Mouse (Mus musculus): ENCODE data around the gene Ppa2. TPM values are rescaled to one million over a fixed set of nuclear protein-coding genes. Genes with fewer than 3 reads are reported as not detected.

Gene Ppa2
- polyA plus RNA-seq (2015; fragmentation: Nextera tagmentation; extraction: Ambion mirVana), result 74.8 and 79.6 TPM in 2 replicates

DNA sequence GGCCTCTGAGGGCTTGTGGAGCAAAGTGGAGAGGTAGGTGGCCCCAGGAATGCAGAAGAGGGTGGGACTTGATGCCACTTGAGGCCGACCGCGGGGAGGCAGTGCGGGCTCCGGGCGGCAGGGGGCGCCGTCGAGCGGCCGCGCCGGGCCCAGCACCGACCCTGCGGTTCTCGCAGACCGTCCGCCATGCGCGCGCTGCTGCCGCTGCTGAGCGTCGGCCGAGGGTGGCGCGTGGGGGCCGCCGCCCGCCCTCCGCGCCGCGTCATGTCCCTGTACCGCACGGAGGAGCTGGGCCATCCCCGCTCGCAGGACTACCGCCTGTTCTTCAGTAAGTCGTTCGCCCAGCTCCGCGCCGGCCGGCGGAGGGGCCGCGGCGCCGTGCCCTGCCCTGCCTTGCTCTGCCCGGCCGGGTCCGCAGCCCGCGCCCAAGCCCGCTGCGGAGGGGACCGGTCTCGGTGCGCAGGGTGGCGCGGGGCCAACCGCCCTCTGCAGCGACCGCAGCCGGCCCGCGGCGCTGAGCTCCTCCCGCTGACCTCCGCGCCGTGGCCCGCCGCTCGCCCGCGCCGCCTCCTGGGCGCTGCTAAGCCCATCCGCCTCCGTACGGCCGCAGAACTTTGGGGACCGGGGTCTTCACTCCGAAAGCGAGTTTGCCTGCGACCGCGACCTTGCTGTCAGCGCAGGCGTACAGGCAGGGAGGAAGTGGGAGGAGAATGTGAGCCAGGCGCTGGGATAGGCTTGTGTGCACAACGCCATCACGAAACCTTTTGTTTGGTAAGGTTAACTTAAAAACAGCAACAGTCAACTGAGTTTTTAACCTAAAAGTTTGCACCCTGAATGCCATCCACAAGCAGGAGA is at the start of gene Ppa2:
Ppa2 (plus strand) TSS at position 157 of the 855 bp plus-strand sequence.
- H3K36me3 ChIP-seq, result no peaks in the 10 kb centered on the region
- H3K9ac ChIP-seq, result peak within 1 kb of the TSS; percentile 91
- peak; percentile 94 for ATAC-seq (ENCODE audit: insufficient number of reproducible peaks, low FRiP score, low TSS enrichment, low read depth)
- 0 out of 2 replicates have a peak, but pooled peaks cover 7% of the 10 kb centered on the region for H3K4me1 ChIP-seq
- no peaks in the 10 kb centered on the region for H3K27me3 ChIP-seq
- peak within 1 kb of the TSS; percentile 81 for H3K4me3 ChIP-seq (replicated peaks)
- WGBS, result under 1% methylated on average over 84 of the region's 95 CpGs
- H3K9me3 ChIP-seq (replicated peaks), result no peaks in the 10 kb centered on the region
- peak within 1 kb of the TSS; percentile 60 for H3K4me2 ChIP-seq (replicated peaks)
- H3K27ac ChIP-seq (replicated peaks), result peak within 1 kb of the TSS; percentile 98

DNA sequence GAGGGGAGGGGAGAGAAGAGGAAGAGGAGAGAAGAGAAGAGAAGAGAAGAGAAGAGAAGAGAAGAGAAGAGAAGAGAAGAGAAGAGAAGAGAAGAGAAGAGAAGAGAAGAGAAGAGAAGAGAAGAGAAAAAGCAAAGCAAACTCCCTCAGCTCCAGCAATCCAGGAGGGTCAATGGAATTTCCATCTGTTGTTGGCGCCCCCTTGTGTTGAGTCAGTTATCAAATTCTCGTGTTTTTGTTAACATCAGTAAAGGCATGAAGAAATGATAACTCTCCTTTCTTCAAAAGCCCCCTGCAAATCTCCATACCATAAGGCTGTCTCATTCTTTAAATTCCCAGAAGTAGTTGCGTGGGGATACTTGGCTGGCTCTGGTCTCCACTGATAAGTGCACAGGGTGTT is 38.0 kb upstream of the Ppa2 start:
- Histone ChIP-seq H3K9ac (no peak overlapping the region), H3K27ac (replicated peaks) (no peak overlapping the region), H3K27me3 (no peaks in the 10 kb centered on the region), H3K4me2 (replicated peaks) (no peak overlapping the region), H3K36me3 (no peaks in the 10 kb centered on the region), H3K4me1 (no peaks in the 10 kb centered on the region), H3K9me3 (replicated peaks) (no peaks in the 10 kb centered on the region), H3K4me3 (replicated peaks) (no peak overlapping the region)
- 15% methylated on average over 3 of the region's 3 CpGs for WGBS
- no peak for ATAC-seq (ENCODE audit: insufficient number of reproducible peaks, low FRiP score, low TSS enrichment, low read depth)

DNA sequence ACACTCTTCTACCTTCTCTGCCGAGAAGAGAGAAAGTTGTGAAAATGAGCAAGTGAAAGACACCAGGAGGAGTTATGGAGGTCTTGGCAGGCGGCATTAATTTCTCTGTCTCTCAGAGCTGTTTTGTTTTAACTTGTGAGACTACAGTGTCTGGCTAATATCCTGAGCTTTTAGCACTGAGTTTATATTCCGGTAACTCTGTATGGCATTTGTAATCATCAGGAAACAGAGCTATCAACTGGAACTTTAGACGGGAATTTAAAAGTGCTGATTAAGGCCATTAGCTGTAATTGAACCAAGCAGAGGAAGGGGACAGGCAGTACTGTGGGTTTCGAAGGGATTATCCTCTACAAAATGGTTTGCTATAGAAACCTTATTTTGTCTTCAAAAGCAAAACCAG is 25.3 kb upstream of the Ppa2 start:
- no peaks in the 10 kb centered on the region for H3K27me3 ChIP-seq
- H3K36me3 ChIP-seq, result no peaks in the 10 kb centered on the region
- H3K9ac ChIP-seq, result no peak overlapping the region
- H3K9me3 ChIP-seq (replicated peaks), result no peaks in the 10 kb centered on the region
- H3K4me3 ChIP-seq (replicated peaks), result no peak overlapping the region
- H3K27ac ChIP-seq (replicated peaks), result no peak overlapping the region
- no peaks in the 10 kb centered on the region for H3K4me1 ChIP-seq
- ATAC-seq (ENCODE audit: insufficient number of reproducible peaks, low FRiP score, low TSS enrichment, low read depth), result no peak
- no peak overlapping the region for H3K4me2 ChIP-seq (replicated peaks)
- WGBS, result 36% methylated on average over 5 of the region's 5 CpGs

- ATAC-seq (ENCODE audit: insufficient number of reproducible peaks, low FRiP score, low TSS enrichment, low read depth), result no peak
- 92% methylated on average over 2 of the region's 2 CpGs for WGBS
- H3K36me3 ChIP-seq, result no peaks in the 10 kb centered on the region
- no peak overlapping the region for H3K4me2 ChIP-seq (replicated peaks)
- no peaks in the 10 kb centered on the region for H3K9me3 ChIP-seq (replicated peaks)
- no peak overlapping the region for H3K27ac ChIP-seq (replicated peaks)
- no peaks in the 10 kb centered on the region for H3K4me1 ChIP-seq
- H3K9ac ChIP-seq, result no peak overlapping the region
- H3K4me3 ChIP-seq (replicated peaks), result no peak overlapping the region
- H3K27me3 ChIP-seq, result no peaks in the 10 kb centered on the region
Measured at GRCm38 (mm10) chr3:133288795-133289194, 21.1 kb upstream of the Ppa2 start.

DNA sequence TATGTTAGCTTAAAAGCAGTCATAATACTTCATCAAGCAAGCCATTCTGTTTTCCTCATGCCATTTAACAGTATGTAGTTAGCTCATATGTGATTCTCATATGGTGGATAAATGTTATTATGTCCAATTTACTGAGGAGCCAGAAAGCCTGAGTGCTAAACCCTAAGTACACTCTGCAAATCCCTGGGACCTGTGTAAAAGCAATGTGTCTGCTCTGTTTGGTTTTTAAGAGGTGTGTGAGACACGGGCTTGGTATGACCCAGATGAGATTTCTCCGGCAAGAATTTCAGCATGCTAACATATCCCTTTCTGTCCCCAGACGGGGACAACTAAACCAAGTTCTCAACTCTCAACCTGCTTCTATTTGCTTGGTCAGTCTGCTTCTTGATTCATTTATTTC is 5.6 kb upstream of the Ppa2 start:
- no peak for ATAC-seq (ENCODE audit: insufficient number of reproducible peaks, low FRiP score, low TSS enrichment, low read depth)
- Histone ChIP-seq H3K4me3 (replicated peaks) (no peak overlapping the region), H3K9ac (no peak overlapping the region), H3K27me3 (no peaks in the 10 kb centered on the region), H3K36me3 (no peaks in the 10 kb centered on the region), H3K27ac (replicated peaks) (no peak overlapping the region), H3K4me1 (no peaks in the 10 kb centered on the region), H3K4me2 (replicated peaks) (no peak overlapping the region), H3K9me3 (replicated peaks) (no peaks in the 10 kb centered on the region)
- 87% methylated on average over 3 of the region's 3 CpGs for WGBS

DNA sequence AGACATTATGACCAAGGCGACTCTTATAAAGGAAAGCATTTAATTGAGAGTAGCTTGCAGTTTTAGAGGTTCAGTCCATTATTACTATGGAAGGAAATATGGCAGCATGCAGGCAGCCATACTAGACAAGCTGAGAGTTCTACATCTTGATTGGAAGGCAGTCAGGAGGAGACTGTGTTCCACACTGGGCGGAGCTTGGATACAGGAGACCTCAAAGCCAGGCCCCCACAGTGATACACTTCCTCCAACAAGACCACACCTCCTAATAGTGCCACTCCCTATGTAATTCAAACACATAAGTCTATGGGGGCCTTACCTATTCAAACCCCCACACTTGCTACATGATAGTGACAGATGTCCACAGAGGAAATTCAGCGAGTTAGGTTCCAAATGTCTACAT is 1.5 kb upstream of the Ppa2 start:
- Histone ChIP-seq H3K27ac (replicated peaks) (no peak overlapping the region), H3K9ac (no peak overlapping the region), H3K36me3 (no peaks in the 10 kb centered on the region), H3K27me3 (no peaks in the 10 kb centered on the region), H3K4me3 (replicated peaks) (no peak overlapping the region), H3K4me2 (replicated peaks) (no peak overlapping the region), H3K4me1 (0 out of 2 replicates have a peak, but pooled peaks cover 7% of the 10 kb centered on the region), H3K9me3 (replicated peaks) (no peaks in the 10 kb centered on the region)
- no peak for ATAC-seq (ENCODE audit: insufficient number of reproducible peaks, low FRiP score, low TSS enrichment, low read depth)
- WGBS, result 96% methylated on average over 3 of the region's 3 CpGs

GRCm38 (mm10) chr3:133309359-133309758 is 551 bp upstream of the Ppa2 start:
- no peaks in the 10 kb centered on the region for H3K36me3 ChIP-seq
- no peak overlapping the region for H3K9ac ChIP-seq
- H3K4me2 ChIP-seq (replicated peaks), result no peak overlapping the region
- no peaks in the 10 kb centered on the region for H3K27me3 ChIP-seq
- H3K4me3 ChIP-seq (replicated peaks), result no peak overlapping the region
- WGBS, result 93% methylated on average over 7 of the region's 7 CpGs
- ATAC-seq (ENCODE audit: insufficient number of reproducible peaks, low FRiP score, low TSS enrichment, low read depth), result no peak
- no peaks in the 10 kb centered on the region for H3K9me3 ChIP-seq (replicated peaks)
- H3K4me1 ChIP-seq, result 0 out of 2 replicates have a peak, but pooled peaks cover 7% of the 10 kb centered on the region
- H3K27ac ChIP-seq (replicated peaks), result no peak overlapping the region

DNA sequence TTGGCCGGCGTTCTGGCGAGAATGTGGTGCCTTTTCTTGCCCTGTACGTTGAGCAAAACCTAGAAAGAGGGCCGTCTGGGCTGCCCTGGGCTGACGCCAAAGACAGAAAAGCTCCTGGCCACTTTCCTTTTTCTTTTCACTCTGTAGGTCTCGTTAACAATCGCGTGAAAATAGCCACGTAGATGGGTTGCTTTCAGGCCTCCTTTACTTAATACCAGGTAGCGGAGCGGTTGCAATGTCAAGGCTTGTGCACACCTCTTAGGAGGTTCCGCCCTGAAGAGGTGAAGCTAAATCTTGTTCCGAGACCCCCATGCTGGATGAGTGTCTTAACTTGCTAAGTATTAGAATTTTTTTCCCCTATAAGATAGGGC is 884 bp downstream of the Ppa2 start:
- no peak for ATAC-seq (ENCODE audit: insufficient number of reproducible peaks, low FRiP score, low TSS enrichment, low read depth)
- peak overlapping the region; percentile 81 for H3K4me3 ChIP-seq (replicated peaks)
- no peaks in the 10 kb centered on the region for H3K27me3 ChIP-seq
- WGBS, result 22% methylated on average over 14 of the region's 14 CpGs
- peak overlapping the region; percentile 98 for H3K27ac ChIP-seq (replicated peaks)
- H3K4me1 ChIP-seq, result 0 out of 2 replicates have a peak, but pooled peaks cover 7% of the 10 kb centered on the region
- H3K9ac ChIP-seq, result peak overlapping the region; percentile 47
- H3K9me3 ChIP-seq (replicated peaks), result no peaks in the 10 kb centered on the region
- no peaks in the 10 kb centered on the region for H3K36me3 ChIP-seq
- H3K4me2 ChIP-seq (replicated peaks), result peak overlapping the region; percentile 60

- Histone ChIP-seq H3K9ac (no peak overlapping the region), H3K4me3 (replicated peaks) (no peak overlapping the region), H3K36me3 (no peaks in the 10 kb centered on the region), H3K27me3 (no peaks in the 10 kb centered on the region), H3K27ac (replicated peaks) (no peak overlapping the region), H3K4me1 (0 out of 2 replicates have a peak, but pooled peaks cover 7% of the 10 kb centered on the region), H3K9me3 (replicated peaks) (no peaks in the 10 kb centered on the region), H3K4me2 (replicated peaks) (no peak overlapping the region)
- no peak for ATAC-seq (ENCODE audit: insufficient number of reproducible peaks, low FRiP score, low TSS enrichment, low read depth)
- WGBS, result 84% methylated on average over 3 of the region's 3 CpGs
Measured at GRCm38 (mm10) chr3:133312331-133312730, 2.4 kb downstream of the Ppa2 start.

DNA sequence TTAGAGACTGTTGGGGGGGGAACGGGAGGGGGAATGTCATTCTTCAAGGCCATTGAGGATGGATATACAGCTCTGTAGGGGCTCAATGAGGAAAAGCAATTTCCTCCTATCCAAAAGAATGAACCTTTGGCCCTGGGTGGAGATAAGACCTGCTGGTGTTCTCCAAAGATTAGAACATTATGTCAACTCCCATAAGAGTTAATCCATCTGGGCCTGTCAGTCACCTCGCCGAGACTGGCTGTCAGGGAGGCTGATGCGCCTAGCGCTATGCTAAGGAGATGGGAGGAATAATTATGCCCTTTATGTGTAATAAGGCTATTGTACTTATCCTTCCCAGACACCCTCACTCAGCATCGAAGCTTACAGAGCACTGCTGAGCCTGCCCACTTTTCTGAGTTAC is 2.9 kb downstream of the Ppa2 start:
- Histone ChIP-seq H3K4me2 (replicated peaks) (no peak overlapping the region), H3K27ac (replicated peaks) (no peak overlapping the region), H3K9ac (no peak overlapping the region), H3K27me3 (no peaks in the 10 kb centered on the region), H3K9me3 (replicated peaks) (no peaks in the 10 kb centered on the region), H3K36me3 (no peaks in the 10 kb centered on the region), H3K4me1 (0 out of 2 replicates have a peak, but pooled peaks cover 7% of the 10 kb centered on the region), H3K4me3 (replicated peaks) (no peak overlapping the region)
- no peak for ATAC-seq (ENCODE audit: insufficient number of reproducible peaks, low FRiP score, low TSS enrichment, low read depth)
- WGBS, result 77% methylated on average over 6 of the region's 6 CpGs

- Histone ChIP-seq H3K9ac (no peak overlapping the region), H3K36me3 (no peaks in the 10 kb centered on the region), H3K4me3 (replicated peaks) (no peak overlapping the region), H3K4me2 (replicated peaks) (no peak overlapping the region), H3K27me3 (no peaks in the 10 kb centered on the region), H3K27ac (replicated peaks) (no peak overlapping the region), H3K9me3 (replicated peaks) (no peaks in the 10 kb centered on the region), H3K4me1 (0 out of 2 replicates have a peak, but pooled peaks cover 7% of the 10 kb centered on the region)
- ATAC-seq (ENCODE audit: insufficient number of reproducible peaks, low FRiP score, low TSS enrichment, low read depth), result no peak
- WGBS, result 96% methylated on average over 3 of the region's 3 CpGs
Measured at GRCm38 (mm10) chr3:133313491-133314199, 3.7 kb downstream of the Ppa2 start.
